Mouse (Mus musculus) intestine, embryonic 16.5 days (tissue): ENCODE data around the gene Nr2f1. TPM values are rescaled to one million over a fixed set of nuclear protein-coding genes. Genes with fewer than 3 reads are reported as not detected.

ENCODE experiments used
- ATAC-seq: fragments of 200-750 bp; cut with Nextera tagmentation; 2 replicates; pipeline ENCODE4 v1.8.0; 2017; ENCODE audit warnings: moderate TSS enrichment, moderate library complexity
- H3K27ac ChIP-seq: fragments of 300-500 bp; sonication (generic); 2 replicates; pipeline ENCODE4 v1.5.1; 2014; ENCODE audit warnings: mild to moderate bottlenecking, low read length
- H3K27me3 ChIP-seq: fragments of 300-500 bp; sonication (generic); replicated peaks from 2 replicates; pipeline ENCODE4 v1.6.1; 2014; ENCODE audit warnings: low read length, control low read depth, mixed read lengths; ENCODE audit not compliant: control insufficient read depth, insufficient read depth
- H3K36me3 ChIP-seq: fragments of 300-500 bp; sonication (generic); 2 replicates; pipeline ENCODE4 v1.6.1; 2014; ENCODE audit warnings: low read length, control low read depth; ENCODE audit not compliant: control insufficient read depth, insufficient read depth
- H3K4me1 ChIP-seq: fragments of 300-500 bp; sonication (generic); 2 replicates; pipeline ENCODE4 v1.6.1; 2014; ENCODE audit warnings: low read length, control low read depth, mixed read lengths; ENCODE audit not compliant: control insufficient read depth, insufficient read depth
- H3K4me2 ChIP-seq: fragments of 300-500 bp; sonication (generic); 2 replicates; pipeline ENCODE4 v1.6.1; 2014; ENCODE audit warnings: low read depth, low read length, control low read depth
- H3K4me3 ChIP-seq: fragments of 300-500 bp; sonication (generic); 2 replicates; pipeline ENCODE4 v1.5.1; 2014; ENCODE audit warnings: mild to moderate bottlenecking, low read length
- H3K9ac ChIP-seq: fragments of 300-500 bp; sonication (generic); 2 replicates; pipeline ENCODE4 v1.6.1; 2014; ENCODE audit warnings: low read depth, low read length
- H3K9me3 ChIP-seq: fragments of 300-500 bp; sonication (generic); 2 replicates; pipeline ENCODE4 v1.6.1; 2016; ENCODE audit warnings: low read length, control low read depth; ENCODE audit not compliant: control insufficient read depth
- WGBS: fragments of 180-500 bp; shearing (Covaris S2); extraction: QIAGEN DNeasy Blood & Tissue Kit; methylation state at CpG from one replicate; pipeline ENCODE4 v1.1.7; 2014; 5-methylcytosine and 5-hydroxymethylcytosine counted together
- polyA plus RNA-seq: library from polyadenylated mRNA; unstranded; fragments of >200 nt; fragmentation: Nextera tagmentation; extraction: Ambion mirVana; gene quantifications from 2 replicates; pipeline ENCODE4 v1.2.1, GENCODE M21; 2015

The Nr2f1 gene
- polyA plus RNA-seq, 1 experiment from 2014 or later, result 1.2 TPM

- no peak overlapping the region for H3K4me3 ChIP-seq
- H3K27me3 ChIP-seq, result peaks cover 79% of the 10 kb centered on the region
- H3K9ac ChIP-seq, result no peak overlapping the region
- H3K4me1 ChIP-seq, result peaks cover 5% of the 10 kb centered on the region; the same call in 1 of the 2 replicates
- no peak for ATAC-seq
- no peak overlapping the region for H3K4me2 ChIP-seq
- no peaks in the 10 kb centered on the region for H3K36me3 ChIP-seq
- WGBS, result 4% methylated on average over 13 of the region's 14 CpGs
- H3K9me3 ChIP-seq, result no peaks in the 10 kb centered on the region
- no peak overlapping the region for H3K27ac ChIP-seq
These were observed 17.5 kb downstream of the Nr2f1 start for GRCm38 (mm10) chr13:78181930-78182558.

- Histone ChIP-seq H3K4me1 (peaks cover 5% of the 10 kb centered on the region; the same call in 1 of the 2 replicates), H3K9ac (no peak overlapping the region), H3K9me3 (no peaks in the 10 kb centered on the region), H3K27ac (no peak overlapping the region), H3K4me2 (peak overlapping the region; percentile 27; the same call in 1 of the 2 replicates), H3K27me3 (peaks cover 72% of the 10 kb centered on the region), H3K36me3 (no peaks in the 10 kb centered on the region), H3K4me3 (peak overlapping the region; percentile 18)
- ATAC-seq, result no peak
- WGBS, result 1% methylated on average over 44 of the region's 44 CpGs
These were observed 18.3 kb downstream of the Nr2f1 start for GRCm38 (mm10) chr13:78181071-78181929.

- Histone ChIP-seq H3K9me3 (no peaks in the 10 kb centered on the region), H3K27ac (no peak overlapping the region), H3K36me3 (no peaks in the 10 kb centered on the region), H3K4me3 (no peak overlapping the region), H3K9ac (no peak overlapping the region), H3K4me2 (no peak overlapping the region), H3K27me3 (peaks cover 70% of the 10 kb centered on the region), H3K4me1 (peaks cover 5% of the 10 kb centered on the region; the same call in 1 of the 2 replicates)
- WGBS, result 22% methylated on average over 3 of the region's 3 CpGs
- no peak for ATAC-seq
These were observed 19.3 kb downstream of the Nr2f1 start for GRCm38 (mm10) chr13:78180261-78180660.

GRCm38 (mm10) chr13:78179312-78180097, 20.1 kb downstream of the Nr2f1 start:
- no peaks in the 10 kb centered on the region for H3K9me3 ChIP-seq
- no peaks in the 10 kb centered on the region for H3K36me3 ChIP-seq
- 0 out of 2 replicates have a peak overlapping the region, but pooled peaks have one; percentile 16 for H3K4me2 ChIP-seq
- H3K27ac ChIP-seq, result no peak overlapping the region
- WGBS, result 3% methylated on average over 38 of the region's 38 CpGs
- H3K4me1 ChIP-seq, result peaks cover 5% of the 10 kb centered on the region; the same call in 1 of the 2 replicates
- 0 out of 2 replicates have a peak, but pooled peaks have one; percentile 28 for ATAC-seq
- peak overlapping the region; percentile 14 for H3K4me3 ChIP-seq
- peaks cover 69% of the 10 kb centered on the region for H3K27me3 ChIP-seq
- H3K9ac ChIP-seq, result no peak overlapping the region

- Histone ChIP-seq H3K27me3 (peaks cover 65% of the 10 kb centered on the region), H3K27ac (no peak overlapping the region), H3K4me2 (no peak overlapping the region), H3K9ac (no peak overlapping the region), H3K9me3 (no peaks in the 10 kb centered on the region), H3K4me1 (peaks cover 5% of the 10 kb centered on the region; the same call in 1 of the 2 replicates), H3K4me3 (no peak overlapping the region), H3K36me3 (no peaks in the 10 kb centered on the region)
- ATAC-seq, result no peak
- WGBS, result 14% methylated on average over 5 of the region's 5 CpGs
These were observed 20.8 kb downstream of the Nr2f1 start for GRCm38 (mm10) chr13:78178771-78179170.

GRCm38 (mm10) chr13:78178021-78178420, 21.5 kb downstream of the Nr2f1 start:
- WGBS, result 4% methylated on average over 1 of the region's 1 CpGs
- Histone ChIP-seq H3K4me1 (peaks cover 5% of the 10 kb centered on the region; the same call in 1 of the 2 replicates), H3K27ac (no peak overlapping the region), H3K4me3 (no peak overlapping the region), H3K9me3 (no peaks in the 10 kb centered on the region), H3K4me2 (no peak overlapping the region), H3K27me3 (peaks cover 60% of the 10 kb centered on the region), H3K9ac (no peak overlapping the region), H3K36me3 (no peaks in the 10 kb centered on the region)
- no peak for ATAC-seq

GRCm38 (mm10) chr13:78177381-78177950, 22.1 kb downstream of the Nr2f1 start:
- no peaks in the 10 kb centered on the region for H3K36me3 ChIP-seq
- WGBS, result 10% methylated on average over 5 of the region's 5 CpGs
- ATAC-seq, result no peak
- no peak overlapping the region for H3K4me3 ChIP-seq
- H3K4me1 ChIP-seq, result peaks cover 5% of the 10 kb centered on the region; the same call in 1 of the 2 replicates
- no peak overlapping the region for H3K27ac ChIP-seq
- peaks cover 57% of the 10 kb centered on the region for H3K27me3 ChIP-seq
- no peaks in the 10 kb centered on the region for H3K9me3 ChIP-seq
- H3K9ac ChIP-seq, result no peak overlapping the region
- H3K4me2 ChIP-seq, result no peak overlapping the region

- Histone ChIP-seq H3K9me3 (no peaks in the 10 kb centered on the region), H3K27me3 (peaks cover 55% of the 10 kb centered on the region), H3K4me2 (no peak overlapping the region), H3K4me3 (no peak overlapping the region), H3K36me3 (no peaks in the 10 kb centered on the region), H3K27ac (no peak overlapping the region), H3K9ac (no peak overlapping the region), H3K4me1 (peaks cover 5% of the 10 kb centered on the region; the same call in 1 of the 2 replicates)
- WGBS, result 2% methylated on average over 8 of the region's 8 CpGs
- no peak for ATAC-seq
These were observed 23.7 kb downstream of the Nr2f1 start for GRCm38 (mm10) chr13:78175821-78176380.
